Mouse (Mus musculus) lung, postnatal 0 days (tissue): ENCODE results near the gene Slc22a13. TPM values are rescaled to one million over a fixed set of nuclear protein-coding genes. Genes with fewer than 3 reads are reported as not detected.

Experiments used
- ATAC-seq: fragments of 200-750 bp; cut with Nextera tagmentation; 2 replicates; pipeline ENCODE4 v1.8.0; 2017; ENCODE audit warnings: moderate library complexity
- DNase-seq: peaks from one replicate; pipeline ENCODE4 v3.0.0-alpha.2; 2016; ENCODE audit warnings: low spot score
- H3K27ac ChIP-seq: fragments of 300-500 bp; sonication (generic); 2 replicates; pipeline ENCODE4 v1.5.1; 2014; ENCODE audit warnings: antibody characterized with exemption, mild to moderate bottlenecking, low read length, mixed read lengths
- H3K27me3 ChIP-seq: fragments of 300-500 bp; sonication (generic); replicated peaks from 2 replicates; pipeline ENCODE4 v1.6.1; 2014; ENCODE audit warnings: low read length, mixed read lengths; ENCODE audit not compliant: insufficient read depth
- H3K36me3 ChIP-seq: fragments of 300-500 bp; sonication (generic); 2 replicates; pipeline ENCODE4 v1.6.1; 2014; ENCODE audit warnings: low read length, mixed read lengths; ENCODE audit not compliant: insufficient read depth
- H3K4me1 ChIP-seq: fragments of 300-500 bp; sonication (generic); 2 replicates; pipeline ENCODE4 v1.6.1; 2014; ENCODE audit warnings: antibody characterized with exemption, low read depth, low read length, mixed read lengths; ENCODE audit not compliant: insufficient read depth
- H3K4me2 ChIP-seq: fragments of 300-500 bp; sonication (generic); replicated peaks from 2 replicates; pipeline ENCODE4 v1.6.1; 2014; ENCODE audit warnings: low read depth, mild to moderate bottlenecking, low read length, moderate library complexity, mixed read lengths
- H3K4me3 ChIP-seq: fragments of 300-500 bp; sonication (generic); 2 replicates; pipeline ENCODE4 v1.5.1; 2014; ENCODE audit warnings: low read depth, low read length
- H3K9ac ChIP-seq: fragments of 300-500 bp; sonication (generic); replicated peaks from 2 replicates; pipeline ENCODE4 v1.6.1; 2014; ENCODE audit warnings: low read depth, mild to moderate bottlenecking
- H3K9me3 ChIP-seq: fragments of 300-500 bp; sonication (generic); 2 replicates; pipeline ENCODE4 v1.6.1; 2016; ENCODE audit warnings: low read length, mixed read lengths
- CTCF ChIP-seq: IDR thresholded peaks from 2 replicates; pipeline ENCODE4 v1.5.1; 2016; ENCODE audit warnings: antibody characterized with exemption, mild to moderate bottlenecking
- EP300 ChIP-seq: IDR thresholded peaks from 2 replicates; pipeline ENCODE4 v1.6.1; 2016; ENCODE audit warnings: antibody characterized with exemption, mild to moderate bottlenecking, control low read depth
- WGBS: fragments of 180-500 bp; shearing (Covaris S2); extraction: QIAGEN DNeasy Blood & Tissue Kit; methylation state at CpG from one replicate; pipeline ENCODE4 v1.1.7; 2014; 5-methylcytosine and 5-hydroxymethylcytosine counted together
- polyA plus RNA-seq: library from polyadenylated mRNA; unstranded; fragments of >200 nt; fragmentation: Nextera tagmentation; extraction: Ambion mirVana; gene quantifications from 2 replicates; pipeline ENCODE4 v1.2.1, GENCODE M21; 2015

Slc22a13 gene
- polyA plus RNA-seq: not detected in 2 replicates

DNA sequence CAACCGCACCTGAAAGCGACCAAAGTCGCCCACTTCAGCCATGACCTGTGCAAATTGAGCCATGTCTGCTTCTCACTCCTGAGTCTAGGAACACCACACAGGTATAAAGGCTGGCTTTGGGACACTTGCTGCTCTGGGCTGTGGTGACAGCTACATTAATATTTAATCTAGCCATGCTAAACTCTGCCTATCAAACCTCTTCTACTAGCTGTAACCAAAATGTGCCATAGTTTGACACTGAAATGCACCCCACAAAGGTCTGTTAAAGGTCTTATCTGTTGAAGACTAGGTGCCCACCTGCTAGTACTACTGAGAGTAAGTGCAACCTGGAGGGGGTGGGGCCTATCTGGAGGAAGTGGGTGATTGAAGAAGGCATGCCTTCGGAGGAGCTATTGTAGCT is at the start of gene Slc22a13:
TSS of gene Slc22a13 (minus strand) at position 101 of the 400 bp plus-strand sequence.
- H3K36me3 ChIP-seq: no peaks in the 10 kb centered on the region
- no peaks in the 10 kb centered on the region for H3K27me3 ChIP-seq
- ATAC-seq (no peak), DNase-seq (no peak)
- 90% methylated on average over 4 of the region's 4 CpGs for WGBS
- no peaks in the 10 kb centered on the region for H3K4me1 ChIP-seq
- TF ChIP-seq CTCF (no peak), EP300 (no peak)
- no peak within 1 kb of the TSS for H3K27ac ChIP-seq
- no peaks in the 10 kb centered on the region for H3K9me3 ChIP-seq
- no peak within 1 kb of the TSS for H3K4me3 ChIP-seq
- H3K9ac ChIP-seq: no peak within 1 kb of the TSS
- no peak within 1 kb of the TSS for H3K4me2 ChIP-seq

GRCm38 (mm10) chr9:119258128-119258527 is 49.2 kb upstream of the Slc22a13 start:
- Histone ChIP-seq H3K9me3 (no peaks in the 10 kb centered on the region), H3K9ac (no peak overlapping the region), H3K4me1 (no peaks in the 10 kb centered on the region), H3K36me3 (peaks cover 4% of the 10 kb centered on the region; the same call in 1 of the 2 replicates), H3K4me2 (no peak overlapping the region), H3K27ac (no peak overlapping the region), H3K4me3 (no peak overlapping the region), H3K27me3 (no peaks in the 10 kb centered on the region)
- ATAC-seq (no peak), DNase-seq (no peak)
- TF ChIP-seq CTCF (no peak), EP300 (no peak)
- 77% methylated on average over 5 of the region's 5 CpGs for WGBS

GRCm38 (mm10) chr9:119256161-119256560 is 47.3 kb upstream of the Slc22a13 start:
- Histone ChIP-seq H3K27ac (no peak overlapping the region), H3K36me3 (peaks cover 6% of the 10 kb centered on the region; the same call in 1 of the 2 replicates), H3K4me1 (no peaks in the 10 kb centered on the region), H3K27me3 (no peaks in the 10 kb centered on the region), H3K4me2 (no peak overlapping the region), H3K4me3 (no peak overlapping the region), H3K9ac (no peak overlapping the region), H3K9me3 (no peaks in the 10 kb centered on the region)
- DNase-seq (no peak), ATAC-seq (no peak)
- WGBS: 98% methylated on average over 12 of the region's 12 CpGs
- TF ChIP-seq CTCF: no peak
- no peak for TF ChIP-seq EP300

DNA sequence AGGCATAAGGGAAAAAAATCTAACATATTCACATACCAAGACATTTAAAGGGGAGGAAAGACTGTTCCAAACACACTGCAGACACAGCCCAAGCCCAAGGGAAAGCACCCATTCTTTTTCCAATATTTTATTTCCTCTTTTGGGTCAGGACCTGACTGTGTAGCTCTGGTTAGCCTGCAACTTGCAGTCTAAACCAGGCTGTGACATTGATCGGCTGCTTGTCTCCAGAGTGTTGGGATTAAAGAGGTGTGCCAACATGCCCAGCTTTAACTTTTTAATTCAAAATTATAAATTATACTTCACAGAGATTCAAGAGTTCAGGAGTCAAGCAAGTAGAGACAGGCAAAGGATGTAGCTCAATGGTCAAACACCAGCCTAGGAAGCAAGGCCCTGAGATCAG is 46.2 kb upstream of the Slc22a13 start:
- H3K36me3 ChIP-seq: peaks cover 6% of the 10 kb centered on the region; the same call in 1 of the 2 replicates

GRCm38 (mm10) chr9:119254187-119254586 is 45.3 kb upstream of the Slc22a13 start:
- 88% methylated on average over 2 of the region's 2 CpGs for WGBS
- no peak overlapping the region for H3K27ac ChIP-seq
- H3K27me3 ChIP-seq: no peaks in the 10 kb centered on the region
- peaks cover 6% of the 10 kb centered on the region for H3K36me3 ChIP-seq
- DNase-seq (no peak), ATAC-seq (no peak)
- no peak overlapping the region for H3K9ac ChIP-seq
- no peaks in the 10 kb centered on the region for H3K9me3 ChIP-seq
- no peak overlapping the region for H3K4me3 ChIP-seq
- no peaks in the 10 kb centered on the region for H3K4me1 ChIP-seq
- TF ChIP-seq CTCF (peak; percentile 15; the same call in 1 of the 2 replicates), EP300 (no peak)
- no peak overlapping the region for H3K4me2 ChIP-seq

More for the DNA sequence above, 46.2 kb upstream of the Slc22a13 start:
- ATAC-seq (no peak), DNase-seq (no peak)
- H3K4me1 ChIP-seq: no peaks in the 10 kb centered on the region
- no peak overlapping the region for H3K9ac ChIP-seq
- no peaks in the 10 kb centered on the region for H3K9me3 ChIP-seq
- H3K4me3 ChIP-seq: no peak overlapping the region
- TF ChIP-seq CTCF: no peak
- no peak for TF ChIP-seq EP300
- WGBS: 97% methylated on average over 1 of the region's 1 CpGs
- H3K27ac ChIP-seq: no peak overlapping the region
- no peak overlapping the region for H3K4me2 ChIP-seq
- no peaks in the 10 kb centered on the region for H3K27me3 ChIP-seq

- H3K4me2 ChIP-seq: no peak overlapping the region
- peaks cover 5% of the 10 kb centered on the region for H3K36me3 ChIP-seq
- H3K27me3 ChIP-seq: no peaks in the 10 kb centered on the region
- TF ChIP-seq CTCF: no peak
- no peak for TF ChIP-seq EP300
- WGBS: 68% methylated on average over 5 of the region's 5 CpGs
- H3K4me3 ChIP-seq: no peak overlapping the region
- no peak overlapping the region for H3K27ac ChIP-seq
- H3K9ac ChIP-seq: no peak overlapping the region
- H3K4me1 ChIP-seq: no peaks in the 10 kb centered on the region
- peak; percentile 31 for DNase-seq
- no peaks in the 10 kb centered on the region for H3K9me3 ChIP-seq
- no peak for ATAC-seq
Observed at GRCm38 (mm10) chr9:119247996-119248395, 39.1 kb upstream of the Slc22a13 start.

DNA sequence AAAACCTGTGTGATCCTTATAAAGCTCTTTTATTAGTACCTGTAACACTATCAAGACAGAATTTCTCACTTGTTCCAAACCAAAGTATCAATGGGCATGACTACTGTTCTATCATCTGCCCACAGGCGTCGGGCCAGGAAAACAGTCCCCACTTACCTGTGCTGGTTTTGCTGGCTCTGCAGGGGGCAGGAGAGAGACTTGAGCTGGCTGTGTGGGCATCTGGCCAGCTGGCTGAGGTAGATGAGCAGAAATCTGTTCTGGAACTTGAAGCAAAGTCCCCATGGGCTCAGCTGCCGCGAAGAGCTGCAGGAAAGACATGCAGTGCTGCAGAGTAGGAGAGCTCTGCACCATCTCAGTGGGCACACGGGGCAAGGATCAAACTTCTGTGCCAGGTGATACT is 37.9 kb upstream of the Slc22a13 start:
- Histone ChIP-seq H3K36me3 (peaks cover 9% of the 10 kb centered on the region), H3K4me2 (no peak overlapping the region), H3K9ac (no peak overlapping the region), H3K4me1 (no peaks in the 10 kb centered on the region), H3K9me3 (no peaks in the 10 kb centered on the region), H3K4me3 (no peak overlapping the region), H3K27me3 (no peaks in the 10 kb centered on the region), H3K27ac (no peak overlapping the region)
- 85% methylated on average over 5 of the region's 5 CpGs for WGBS
- no peak for ATAC-seq
- DNase-seq: no peak
- TF ChIP-seq CTCF: peak; percentile 38; the same call in 1 of the 2 replicates
- TF ChIP-seq EP300: no peak
